Mouse (Mus musculus) MEL-GATA-1-ER (cell line): Measurements from ENCODE around the gene Heatr5a.

ENCODE experiments used
- DNase-seq: peaks from one replicate; pipeline ENCODE4 v3.0.0-alpha.2; 2012; ENCODE audit warnings: low read depth; ENCODE audit errors: extremely low read depth

Gene Heatr5a

DNA sequence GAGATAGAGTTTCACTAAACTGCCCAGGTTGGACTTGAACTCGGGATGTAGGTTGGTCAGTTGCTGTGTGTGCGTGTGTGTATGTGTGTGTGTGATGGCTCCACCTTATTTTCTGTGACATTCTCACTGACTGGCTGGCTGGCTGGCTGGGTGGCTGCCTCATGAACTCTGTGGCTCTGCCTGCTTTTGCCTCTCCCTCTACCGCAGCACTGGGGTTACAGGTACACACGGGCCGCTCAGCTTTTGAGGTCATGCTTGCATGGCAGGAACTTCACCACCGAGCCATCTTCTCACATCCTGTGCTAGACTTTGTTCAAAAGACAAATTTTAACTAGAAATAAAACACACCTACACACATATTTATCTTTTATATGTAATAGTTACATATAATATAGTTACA lies 84.8 kb downstream of the Heatr5a start:
- DNase-seq: no peak

DNA sequence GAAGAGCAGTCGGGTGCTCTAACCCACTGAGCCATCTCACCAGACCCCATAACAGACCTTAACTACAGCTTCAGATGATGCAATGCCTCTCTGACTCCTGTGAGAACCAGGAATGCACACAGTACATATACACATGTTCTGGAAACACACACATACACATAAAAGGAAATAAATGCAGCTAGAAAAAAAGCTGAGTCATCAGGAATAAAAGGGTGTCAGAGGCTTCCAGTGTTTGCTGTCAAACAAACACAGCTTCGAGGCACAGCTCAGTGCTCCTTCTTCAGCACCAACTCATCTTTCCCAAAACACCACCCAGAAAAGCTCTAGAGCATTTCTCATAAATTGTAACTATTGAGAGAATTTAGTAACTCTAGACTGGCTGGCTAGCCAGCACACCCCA lies 86.3 kb downstream of the Heatr5a start:
- DNase-seq: no peak

GRCm38 (mm10) chr12:51883297-51883805 lies 87.8 kb downstream of the Heatr5a start:
- no peak for DNase-seq

GRCm38 (mm10) chr12:51882606-51883296 lies 88.4 kb downstream of the Heatr5a start:
- DNase-seq: no peak

- DNase-seq: no peak
Observed at GRCm38 (mm10) chr12:51881775-51882174, 89.3 kb downstream of the Heatr5a start.

DNA sequence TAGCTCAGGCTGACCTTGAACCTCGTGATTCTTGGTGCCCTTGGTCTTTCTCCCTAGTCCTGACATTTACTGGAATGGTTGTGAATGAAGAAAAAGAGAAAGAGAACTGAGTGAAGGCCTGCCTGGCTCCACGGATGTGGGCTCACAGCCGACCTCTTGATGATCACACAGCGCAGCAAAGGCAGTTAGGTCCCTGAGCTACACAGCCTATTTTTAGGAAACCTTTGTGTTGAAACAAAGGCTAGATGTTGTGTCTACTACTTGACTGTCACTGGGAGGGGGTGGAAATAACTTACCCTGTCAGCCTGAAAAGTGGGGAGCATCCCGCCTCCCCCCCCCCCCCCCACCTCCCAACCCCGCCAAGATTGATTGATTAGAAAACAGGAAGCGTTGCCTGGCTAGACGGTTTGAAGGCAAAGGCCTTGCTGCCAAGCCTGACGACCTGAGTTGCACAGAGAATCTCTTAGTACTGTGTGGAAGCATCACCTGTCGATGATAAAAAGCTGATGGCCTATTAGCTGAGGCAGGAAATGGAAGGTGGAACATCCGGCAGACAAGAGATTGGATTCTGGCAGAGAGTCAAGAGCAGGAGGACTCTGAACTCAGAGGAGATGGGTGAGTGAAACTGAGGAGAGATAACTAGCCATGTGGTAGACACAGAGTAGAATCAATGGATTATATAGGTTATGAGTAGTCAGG lies 99.5 kb downstream of the Heatr5a start:
- peak; percentile 75 for DNase-seq

GRCm38 (mm10) chr12:51869511-51869910 lies 101.6 kb downstream of the Heatr5a start:
- no peak for DNase-seq

DNA sequence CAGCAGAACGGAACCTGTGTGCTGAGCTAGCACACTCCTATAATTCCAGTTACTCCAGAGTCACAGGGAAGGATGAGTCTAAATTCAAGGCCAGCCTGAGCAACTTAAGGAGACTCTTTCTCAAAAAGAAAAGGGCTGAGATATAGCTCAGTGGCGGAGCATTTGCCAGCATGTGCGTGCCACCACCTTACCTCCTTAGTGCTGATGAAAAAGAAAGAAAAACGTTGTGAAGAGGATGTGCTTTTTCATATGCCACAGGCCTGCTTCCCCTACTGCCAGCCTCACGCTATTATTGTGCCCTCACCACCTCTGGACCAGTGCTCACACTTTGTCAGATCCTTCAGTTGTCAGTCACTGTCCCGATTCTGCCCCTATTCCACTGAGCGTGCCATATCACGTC lies 104.0 kb downstream of the Heatr5a start:
- no peak for DNase-seq

GRCm38 (mm10) chr12:51866226-51866910 lies 104.8 kb downstream of the Heatr5a start:
- DNase-seq: no peak

DNA sequence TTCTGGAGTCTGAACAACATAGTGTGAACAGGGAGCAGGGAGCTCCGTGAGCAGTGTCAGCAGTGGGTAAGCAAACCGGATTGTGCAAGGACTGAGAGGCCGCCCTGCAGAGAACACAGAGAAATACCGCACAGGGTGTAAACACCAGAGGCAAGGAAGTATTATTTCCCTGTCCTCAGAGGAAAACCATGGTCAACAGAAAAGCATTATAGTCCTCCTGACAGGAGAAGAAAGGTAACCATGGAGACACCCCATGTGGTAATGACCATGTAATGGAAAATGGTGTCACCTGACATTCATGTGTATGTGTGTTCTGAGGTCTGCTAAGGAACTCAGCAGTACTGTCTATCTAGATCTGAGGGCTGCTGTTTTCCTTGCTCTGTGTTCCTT lies 105.3 kb downstream of the Heatr5a start:
- no peak for DNase-seq

- DNase-seq: no peak
Observed at GRCm38 (mm10) chr12:51865061-51865789, 105.9 kb downstream of the Heatr5a start.

DNA sequence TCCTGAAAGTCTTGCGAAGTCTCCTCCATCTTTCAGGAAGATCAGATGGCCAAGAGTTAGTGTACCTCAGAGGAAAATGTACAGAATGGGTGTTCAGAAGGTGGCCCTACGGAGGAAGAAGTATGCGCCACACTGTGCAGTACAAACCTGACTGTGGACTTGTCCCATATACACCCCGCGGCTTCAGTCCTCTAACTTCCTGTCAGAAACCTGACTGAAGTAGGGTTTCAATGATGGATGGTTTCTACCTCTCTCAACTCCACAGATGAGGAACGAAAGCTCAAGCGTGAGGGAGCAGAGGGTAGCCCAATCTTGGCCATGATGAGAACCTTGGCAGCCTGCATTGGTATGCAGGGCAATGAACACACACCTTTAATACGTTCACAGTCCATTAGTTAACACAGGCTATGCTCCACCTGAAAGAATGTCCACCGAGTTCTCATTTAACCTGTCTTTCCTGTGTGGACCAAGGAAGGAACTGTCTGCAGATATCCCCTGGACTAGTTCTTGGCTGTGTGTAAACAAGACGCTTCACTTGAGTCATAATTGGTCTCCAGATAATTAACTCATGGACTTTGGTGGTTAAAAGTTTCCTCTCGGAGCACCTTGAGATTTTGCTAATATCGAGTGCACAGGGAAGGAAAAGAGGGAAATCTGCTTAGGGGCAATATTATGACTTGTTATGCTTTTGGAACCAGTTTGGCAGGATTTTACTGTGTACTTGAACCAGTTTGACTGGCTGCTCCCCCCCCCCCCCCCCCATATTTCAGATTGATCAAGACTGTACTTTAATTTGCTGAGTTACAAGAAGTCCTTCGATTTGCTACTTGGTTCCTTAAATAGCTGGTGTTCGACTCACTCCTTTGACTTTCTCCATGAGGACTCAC lies 107.8 kb downstream of the Heatr5a start:
- no peak for DNase-seq

- DNase-seq: no peak
Observed at GRCm38 (mm10) chr12:51858134-51859028, 112.7 kb downstream of the Heatr5a start.

- peak; percentile 88 for DNase-seq
Observed at GRCm38 (mm10) chr12:51856768-51857295, 114.3 kb downstream of the Heatr5a start.

GRCm38 (mm10) chr12:51855872-51856271 lies 115.2 kb downstream of the Heatr5a start:
- no peak for DNase-seq

GRCm38 (mm10) chr12:51855453-51855852 lies 115.7 kb downstream of the Heatr5a start:
- peak; percentile 60 for DNase-seq

DNA sequence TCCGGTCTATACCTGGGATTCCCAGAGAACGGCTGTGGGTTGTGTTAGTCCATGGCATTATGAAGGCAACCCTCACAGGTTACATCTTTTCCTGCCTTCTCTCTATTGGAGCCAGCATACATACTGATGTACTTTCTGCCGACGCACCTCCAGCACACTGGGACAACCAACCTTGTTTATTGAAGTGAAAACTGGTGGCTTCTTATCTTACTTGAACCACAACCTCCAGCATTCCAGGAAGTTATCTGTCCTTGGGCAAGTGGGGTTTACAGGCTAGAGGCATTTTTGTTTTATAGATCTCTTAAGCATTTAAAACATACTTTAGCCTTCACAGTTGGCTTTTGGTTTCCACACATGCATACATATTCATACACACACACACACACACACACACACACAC lies 119.5 kb downstream of the Heatr5a start:
- peak; percentile 78 for DNase-seq

DNA sequence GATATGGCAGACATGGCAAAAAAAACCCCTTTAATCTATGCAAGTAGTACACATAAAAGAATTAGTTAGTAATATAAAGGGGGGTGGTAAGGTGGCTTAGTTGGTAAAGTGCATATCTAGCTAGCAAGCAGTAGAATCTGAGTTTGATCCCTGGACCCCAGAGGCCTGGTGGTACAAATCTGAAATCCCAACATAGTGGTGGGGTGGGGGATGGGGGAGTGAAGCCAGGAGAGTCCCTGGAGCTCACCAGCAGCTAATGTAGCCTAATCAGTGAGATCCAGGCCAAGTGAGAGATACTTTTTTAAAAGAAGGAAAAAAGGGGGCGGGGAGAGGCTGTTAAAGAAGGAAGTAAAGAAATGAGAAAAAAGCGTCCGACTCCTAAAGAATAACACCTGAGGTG lies 120.0 kb downstream of the Heatr5a start:
- no peak for DNase-seq

DNA sequence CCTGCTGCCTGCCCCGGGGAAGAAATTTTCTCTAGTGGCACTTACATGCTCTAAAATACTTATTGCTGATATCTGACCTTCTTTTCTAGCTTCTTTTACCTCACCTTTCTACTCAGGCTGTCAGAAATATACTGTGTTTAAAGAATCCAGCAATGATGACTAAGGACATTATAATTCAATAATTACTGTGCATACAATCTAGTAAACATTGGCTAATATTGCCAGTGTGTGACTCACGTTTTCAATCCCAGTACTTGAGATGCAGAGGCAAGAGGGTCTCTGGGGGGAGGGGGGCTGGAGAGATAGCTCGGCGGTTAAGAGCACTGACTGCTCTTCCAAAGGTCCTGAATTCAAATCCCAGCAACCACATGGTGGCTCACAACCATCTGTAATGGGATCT lies 120.8 kb downstream of the Heatr5a start:
- no peak for DNase-seq
